Mouse (Mus musculus) ES-CJ7 (cell line): Measurements from ENCODE around the gene Mmp9.
A peak's percentile ranks its signal among the peaks of the same experiment; 100 is the strongest.

ENCODE experiments used
- DNase-seq: peaks from one replicate; pipeline ENCODE4 v3.0.0; 2011; ENCODE audit warnings: low read depth, low spot score

The Mmp9 gene

GRCm38 (mm10) chr2:164988777-164989176, 48.2 kb downstream of the Mmp9 start:
- DNase-seq: no peak

GRCm38 (mm10) chr2:164991111-164991510, 50.5 kb downstream of the Mmp9 start:
- DNase-seq: no peak

GRCm38 (mm10) chr2:164991808-164992207, 51.2 kb downstream of the Mmp9 start:
- DNase-seq: no peak

GRCm38 (mm10) chr2:164994156-164994555, 53.6 kb downstream of the Mmp9 start:
- no peak for DNase-seq

- no peak for DNase-seq
These were observed 54.3 kb downstream of the Mmp9 start for GRCm38 (mm10) chr2:164994659-164995428.

- no peak for DNase-seq
These were observed 55.4 kb downstream of the Mmp9 start for GRCm38 (mm10) chr2:164995976-164996375.

GRCm38 (mm10) chr2:164996848-164997720, 56.5 kb downstream of the Mmp9 start:
- no peak for DNase-seq

- DNase-seq: no peak
These were observed 57.3 kb downstream of the Mmp9 start for GRCm38 (mm10) chr2:164997721-164998428.

GRCm38 (mm10) chr2:165001958-165002357, 61.4 kb downstream of the Mmp9 start:
- peak; percentile 50 for DNase-seq

GRCm38 (mm10) chr2:165003108-165003507, 62.5 kb downstream of the Mmp9 start:
- no peak for DNase-seq

GRCm38 (mm10) chr2:165004237-165004636, 63.7 kb downstream of the Mmp9 start:
- DNase-seq: no peak
